In genomic region chr17:15918609-15919008, GRCm38 (mm10) we compare ENCODE assay signal across 14 mouse cellular contexts.
DNase-seq lines count a peak whose midpoint lies in the region; ATAC-seq and TF ChIP-seq lines count a peak whose summit lies in the region.
"Had no signal": no experiment of that assay in that cellular context is flagged by ENCODE, and none has a peak within 500 bp of the region (broad histone marks: within the 10 kb centered on the region; RNA-seq: fewer than 3 reads in every experiment).

No protein-coding gene starts in this region.

- ATAC-seq in heart, embryonic 11.5 days (replicated peaks; ENCODE audit: insufficient number of reproducible peaks, low FRiP score, low TSS enrichment): peak; percentile 49; the same call in 1 of the 2 replicates
- no peak for ATAC-seq in liver, postnatal 0 days
- peak; percentile 55 for ATAC-seq in intestine, embryonic 15.5 days

- no peaks in the 10 kb centered on the region for H3K36me3 ChIP-seq in heart, embryonic 11.5 days (ENCODE audit: control insufficient read depth, insufficient read depth, low read length)
- H3K36me3 ChIP-seq in liver, postnatal 0 days (replicated peaks; ENCODE audit: insufficient read depth, low read length): no peaks in the 10 kb centered on the region
- H3K36me3 ChIP-seq in intestine, embryonic 15.5 days: no peaks in the 10 kb centered on the region
- H3K36me3 ChIP-seq: heart, embryonic 12.5 days had no signal

- DNase-seq in heart, postnatal 25 days (ENCODE audit: low spot score): no peak
- peak; percentile 12 for DNase-seq in liver, postnatal 0 days
- no peak for DNase-seq in liver
- DNase-seq in ZHBTc4 (ENCODE audit: low read depth, low spot score): peak; percentile 2
- no peak for DNase-seq in adrenal gland, postnatal 36 days
- no peak for DNase-seq in thymus, postnatal 4 days
- DNase-seq: adrenal gland, adult 8-10 months; cerebellum, adult 9-10 months; gastrocnemius, postnatal 25 days; kidney, adult 9 months; lung, adult 18-20 months had no signal

- TF ChIP-seq CTCF in liver, postnatal 0 days (IDR thresholded peaks at IDR 0.05; ENCODE audit: low read depth): no peak

- H3K9ac ChIP-seq in heart, embryonic 11.5 days (ENCODE audit: low read depth, low read length): no peak overlapping the region
- no peak overlapping the region for H3K9ac ChIP-seq in liver, postnatal 0 days (replicated peaks)
- no peak overlapping the region for H3K9ac ChIP-seq in intestine, embryonic 15.5 days
- H3K9ac ChIP-seq: heart, embryonic 12.5 days had no signal

- no peak for TF ChIP-seq EP300 in liver, postnatal 0 days (IDR thresholded peaks at IDR 0.05; ENCODE audit: low read depth)

- H3K27ac ChIP-seq in heart, embryonic 11.5 days (ENCODE audit: low read depth, low read length): no peak overlapping the region
- no peak overlapping the region for H3K27ac ChIP-seq in liver, postnatal 0 days (ENCODE audit: low read depth)
- H3K27ac ChIP-seq in intestine, embryonic 15.5 days: no peak overlapping the region

- intact Hi-C loops in heart, postnatal 25 days (cut with DNase I): no loop called here

- H3K4me2 ChIP-seq in heart, embryonic 11.5 days: no peak overlapping the region
- no peak overlapping the region for H3K4me2 ChIP-seq in liver, postnatal 0 days (ENCODE audit: low read depth, low read length)
- H3K4me2 ChIP-seq in intestine, embryonic 15.5 days (replicated peaks): no peak overlapping the region
- H3K4me2 ChIP-seq: heart, embryonic 12.5 days had no signal

- H3K27me3 ChIP-seq in heart, embryonic 11.5 days (ENCODE audit: control insufficient read depth, insufficient read depth, low read length): no peaks in the 10 kb centered on the region
- no peaks in the 10 kb centered on the region for H3K27me3 ChIP-seq in liver, postnatal 0 days (ENCODE audit: insufficient read depth, low read length)
- H3K27me3 ChIP-seq in intestine, embryonic 15.5 days (replicated peaks): no peaks in the 10 kb centered on the region
- H3K27me3 ChIP-seq: heart, embryonic 12.5 days had no signal

- WGBS in heart, embryonic 11.5 days (ENCODE audit: insufficient replicate concordance): 27% methylated on average over 4 of the region's 4 CpGs
- WGBS in liver, postnatal 0 days (ENCODE audit: insufficient replicate concordance): 40% methylated on average over 4 of the region's 4 CpGs
- WGBS in intestine, embryonic 15.5 days: 45% methylated on average over 4 of the region's 4 CpGs

- H3K9me3 ChIP-seq in heart, embryonic 11.5 days (replicated peaks; ENCODE audit: control insufficient read depth, low read length): no peaks in the 10 kb centered on the region
- H3K9me3 ChIP-seq in liver, postnatal 0 days (ENCODE audit: low read length): no peaks in the 10 kb centered on the region
- no peaks in the 10 kb centered on the region for H3K9me3 ChIP-seq in intestine, embryonic 15.5 days
- H3K9me3 ChIP-seq: heart, embryonic 12.5 days had no signal

- no peaks in the 10 kb centered on the region for H3K4me1 ChIP-seq in heart, embryonic 11.5 days (ENCODE audit: control insufficient read depth, insufficient read depth, low read length)
- H3K4me1 ChIP-seq in liver, postnatal 0 days (ENCODE audit: insufficient read depth): no peaks in the 10 kb centered on the region
- no peaks in the 10 kb centered on the region for H3K4me1 ChIP-seq in intestine, embryonic 15.5 days (replicated peaks)
- H3K4me1 ChIP-seq: heart, embryonic 12.5 days had no signal

- no peak overlapping the region for H3K4me3 ChIP-seq in heart, embryonic 11.5 days (ENCODE audit: low read depth, low read length)
- H3K4me3 ChIP-seq in liver, postnatal 0 days (ENCODE audit: low read depth, low read length): no peak overlapping the region
- no peak overlapping the region for H3K4me3 ChIP-seq in intestine, embryonic 15.5 days (replicated peaks)
- H3K4me3 ChIP-seq: heart, embryonic 12.5 days had no signal

Comparison
In these comparisons a context has a peak if more than half of its experiments do, and no peak if none do; other contexts are left out.
1. DNase-seq: peak in liver, postnatal 0 days (single experiment) and ZHBTc4 (single experiment); none in heart, postnatal 25 days (single experiment), liver (single experiment), adrenal gland, postnatal 36 days (0 of 2) and thymus, postnatal 4 days (single experiment).